Mouse (Mus musculus): ENCODE data around the gene Fam222a.

DNA sequence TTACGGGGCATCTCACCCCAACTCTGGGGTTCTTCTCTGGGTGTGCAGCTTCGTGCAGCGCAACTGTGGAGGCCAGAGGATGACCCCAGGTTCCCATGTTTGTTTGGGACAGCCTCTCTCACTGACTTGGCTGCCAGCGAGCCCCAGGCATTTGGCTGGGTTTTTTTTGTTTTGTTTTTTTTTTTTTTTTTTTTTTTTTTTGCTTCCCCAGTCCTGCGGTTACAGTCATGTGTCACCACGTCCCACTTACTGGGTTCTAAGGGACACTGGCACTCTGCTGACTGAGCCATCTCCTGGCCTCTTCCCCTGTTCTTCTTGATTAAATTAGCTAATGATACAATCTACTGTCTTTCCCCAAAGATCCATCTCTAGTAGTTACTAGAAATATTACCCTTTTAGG, 29.8 kb downstream of the Fam222a start:
- no peak for TF ChIP-seq CTCF (IDR thresholded peaks at IDR 0.05; ENCODE audit: low read depth)
- TF ChIP-seq EP300 (IDR thresholded peaks at IDR 0.05; ENCODE audit: low read depth): no peak
